ENCODE assay signal across 27 mouse cellular contexts in the genomic region with DNA sequence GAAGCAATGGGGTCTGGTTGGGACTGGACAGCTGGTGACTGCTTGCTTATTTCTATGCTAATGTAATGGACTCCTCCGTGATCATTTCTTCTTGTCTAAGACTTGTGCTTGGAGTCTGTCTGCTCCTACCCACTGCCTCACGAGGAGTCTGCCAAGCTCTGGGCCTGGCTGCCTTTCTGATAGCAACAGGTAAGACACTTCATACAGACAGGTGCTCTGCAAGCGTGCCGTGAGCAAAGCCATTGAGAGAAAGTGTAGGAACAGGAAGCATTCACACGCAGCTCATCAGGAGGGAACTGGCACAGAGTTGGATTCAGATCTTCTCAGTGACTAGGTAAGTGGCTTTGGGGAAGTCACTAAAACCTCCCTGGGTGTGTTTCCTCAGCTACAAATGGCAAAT. TPM values are rescaled to one million over a fixed set of nuclear protein-coding genes. Genes with fewer than 3 reads are reported as not detected.
DNase-seq lines count a peak whose midpoint lies in the region; ATAC-seq and TF ChIP-seq lines count a peak whose summit lies in the region.
"Had no signal": no experiment of that assay in that cellular context is flagged by ENCODE, and none has a peak within 500 bp of the region (broad histone marks: within the 10 kb centered on the region; RNA-seq: fewer than 3 reads in every experiment).

No protein-coding gene starts in this region.

- intact Hi-C loops in left cerebral cortex, adult 2 months (cut with DNase I): no loop called here

- WGBS in forebrain, embryonic 14.5 days: 82% methylated on average over 5 of the region's 5 CpGs
- WGBS in forebrain, embryonic 10.5 days: 81% methylated on average over 5 of the region's 5 CpGs
- WGBS in forebrain, postnatal 0 days: 55% methylated on average over 5 of the region's 5 CpGs
- 66% methylated on average over 5 of the region's 5 CpGs for WGBS in forebrain, embryonic 16.5 days

- no peak overlapping the region for H3K9ac ChIP-seq in forebrain, embryonic 14.5 days (ENCODE audit: low read length)
- no peak overlapping the region for H3K9ac ChIP-seq in forebrain, postnatal 0 days
- H3K9ac ChIP-seq in forebrain, embryonic 16.5 days (replicated peaks; ENCODE audit: low read depth, low read length): no peak overlapping the region
- H3K9ac ChIP-seq: embryonic facial prominence, embryonic 13.5 days; embryonic facial prominence, embryonic 15.5 days had no signal

- no peak for TF ChIP-seq CTCF in forebrain, postnatal 0 days (IDR thresholded peaks at IDR 0.05; ENCODE audit: low read depth)
- no peak for TF ChIP-seq CTCF in left cerebral cortex, adult 2 months (IDR thresholded peaks at IDR 0.05)

- H3K4me1 ChIP-seq in forebrain, embryonic 14.5 days (ENCODE audit: control insufficient read depth, insufficient read depth, low read length): peaks cover 10% of the 10 kb centered on the region
- H3K4me1 ChIP-seq in forebrain, embryonic 10.5 days: no peaks in the 10 kb centered on the region
- H3K4me1 ChIP-seq in forebrain, postnatal 0 days (ENCODE audit: insufficient read depth): 0 out of 2 replicates have a peak, but pooled peaks cover 9% of the 10 kb centered on the region
- H3K4me1 ChIP-seq in forebrain, embryonic 16.5 days (replicated peaks; ENCODE audit: control insufficient read depth, insufficient read depth, low read length): peaks cover 14% of the 10 kb centered on the region
- H3K4me1 ChIP-seq: embryonic facial prominence, embryonic 13.5 days; embryonic facial prominence, embryonic 15.5 days had no signal

- peak overlapping the region; percentile 50; the same call in 1 of the 2 replicates for H3K27ac ChIP-seq in forebrain, embryonic 14.5 days (ENCODE audit: low read depth, low read length)
- no peak overlapping the region for H3K27ac ChIP-seq in forebrain, embryonic 10.5 days
- 0 out of 2 replicates have a peak overlapping the region, but pooled peaks have one; percentile 54 for H3K27ac ChIP-seq in forebrain, postnatal 0 days (ENCODE audit: low read depth, low read length)
- H3K27ac ChIP-seq in forebrain, embryonic 16.5 days (ENCODE audit: low read length): no peak overlapping the region; the same call in 1 of the 2 replicates
- H3K27ac ChIP-seq in left cerebral cortex, adult 2 months: peak overlapping the region; percentile 68; the same call in 1 of the 2 replicates
- H3K27ac ChIP-seq: embryonic facial prominence, embryonic 13.5 days; embryonic facial prominence, embryonic 15.5 days had no signal

- H3K36me3 ChIP-seq in forebrain, embryonic 14.5 days (ENCODE audit: control insufficient read depth, insufficient read depth, low read length): no peaks in the 10 kb centered on the region
- no peaks in the 10 kb centered on the region for H3K36me3 ChIP-seq in forebrain, embryonic 10.5 days (replicated peaks)
- H3K36me3 ChIP-seq in forebrain, postnatal 0 days (ENCODE audit: insufficient read depth): no peaks in the 10 kb centered on the region
- no peaks in the 10 kb centered on the region for H3K36me3 ChIP-seq in forebrain, embryonic 16.5 days (ENCODE audit: control insufficient read depth, insufficient read depth)
- H3K36me3 ChIP-seq: embryonic facial prominence, embryonic 13.5 days; embryonic facial prominence, embryonic 15.5 days; G1E had no signal

- no peak overlapping the region for H3K4me3 ChIP-seq in forebrain, embryonic 14.5 days (ENCODE audit: low read depth, low read length)
- no peak overlapping the region for H3K4me3 ChIP-seq in forebrain, embryonic 10.5 days
- no peak overlapping the region for H3K4me3 ChIP-seq in forebrain, postnatal 0 days (ENCODE audit: low read depth, low read length)
- H3K4me3 ChIP-seq in forebrain, embryonic 16.5 days (replicated peaks; ENCODE audit: low read length): no peak overlapping the region
- no peak overlapping the region for H3K4me3 ChIP-seq in left cerebral cortex, adult 2 months
- H3K4me3 ChIP-seq: embryonic facial prominence, embryonic 13.5 days; embryonic facial prominence, embryonic 15.5 days; erythroblast, embryonic 14.5 days had no signal

- no peak for ATAC-seq in forebrain, embryonic 14.5 days
- no peak for ATAC-seq in forebrain, postnatal 0 days
- ATAC-seq in forebrain, embryonic 16.5 days: no peak
- ATAC-seq: activated CD4-positive, CD25-positive, alpha-beta regulatory T cell, adult 4 months; CD4-positive, CD25-positive, alpha-beta regulatory T cell, adult 4 months; Patski had no signal

- H3K4me2 ChIP-seq in forebrain, embryonic 14.5 days (ENCODE audit: low read length): no peak overlapping the region
- no peak overlapping the region for H3K4me2 ChIP-seq in forebrain, postnatal 0 days (ENCODE audit: low read depth)
- no peak overlapping the region for H3K4me2 ChIP-seq in forebrain, embryonic 16.5 days (ENCODE audit: low read length)
- H3K4me2 ChIP-seq: embryonic facial prominence, embryonic 13.5 days; embryonic facial prominence, embryonic 15.5 days had no signal

- H3K27me3 ChIP-seq in forebrain, embryonic 14.5 days (replicated peaks; ENCODE audit: control insufficient read depth, insufficient read depth, low read length): no peaks in the 10 kb centered on the region
- no peaks in the 10 kb centered on the region for H3K27me3 ChIP-seq in forebrain, embryonic 10.5 days (ENCODE audit: poor library complexity, severe bottlenecking)
- no peaks in the 10 kb centered on the region for H3K27me3 ChIP-seq in forebrain, postnatal 0 days (ENCODE audit: insufficient read depth, low read length)
- H3K27me3 ChIP-seq in forebrain, embryonic 16.5 days (replicated peaks; ENCODE audit: control insufficient read depth, insufficient read depth, low read length): no peaks in the 10 kb centered on the region
- H3K27me3 ChIP-seq: CH12.LX; embryonic facial prominence, embryonic 13.5 days; embryonic facial prominence, embryonic 15.5 days; Patski had no signal

- DNase-seq in forebrain, embryonic 14.5 days (ENCODE audit: low spot score): no peak
- DNase-seq in forebrain, embryonic 10.5 days (ENCODE audit: extremely low spot score, low spot score): no peak
- no peak for DNase-seq in forebrain, postnatal 0 days
- peak; percentile 75 for DNase-seq in heart, adult 11 months
- no peak for DNase-seq in heart, adult 18-20 months
- DNase-seq in left cerebral cortex, adult 2 months (ENCODE audit: extremely low spot score in 1 of 2, low spot score in 2 of 2): no peak
- no peak for DNase-seq in left cerebral cortex, adult 8-10 months (ENCODE audit: low spot score in 2 of 2)
- DNase-seq: adrenal gland, adult 8-10 months; adrenal gland, postnatal 36 days; B cell, adult 2 months; cerebellum, adult 11 months; cerebellum, adult 18-20 months; cerebellum, adult 8-10 months; cerebellum, adult 9-11 months; cerebellum, postnatal 36 days; embryo, embryonic 11 days had no signal

- H3K9me3 ChIP-seq in forebrain, embryonic 14.5 days (replicated peaks; ENCODE audit: control insufficient read depth, low read length): no peaks in the 10 kb centered on the region
- no peaks in the 10 kb centered on the region for H3K9me3 ChIP-seq in forebrain, embryonic 10.5 days
- H3K9me3 ChIP-seq in forebrain, postnatal 0 days (ENCODE audit: low read length): no peaks in the 10 kb centered on the region
- H3K9me3 ChIP-seq in forebrain, embryonic 16.5 days (ENCODE audit: control insufficient read depth, low read length): no peaks in the 10 kb centered on the region
- H3K9me3 ChIP-seq: embryonic facial prominence, embryonic 13.5 days; embryonic facial prominence, embryonic 15.5 days; G1E had no signal

RNA-seq across cellular contexts. Expression of a gene that starts 57.6 kb away (rescaled TPM):
- 2.8 and 4.9 TPM in 2 replicates for polyA plus RNA-seq in forebrain, embryonic 14.5 days (2014; fragmentation: Nextera tagmentation; extraction: Ambion mirVana)
- 0.60 and 1.1 TPM in 2 replicates for polyA plus RNA-seq in forebrain, embryonic 10.5 days (2016; fragmentation: Nextera tagmentation; extraction: Ambion mirVana)
- total RNA-seq in forebrain, postnatal 0 days (2014; rRNA removed): 8.5 and 9.2 TPM in 2 replicates
- 8.5 and 9.4 TPM in 2 replicates for polyA plus RNA-seq in forebrain, postnatal 0 days (2015; fragmentation: Nextera tagmentation; extraction: Ambion mirVana)
- polyA plus RNA-seq in forebrain, embryonic 16.5 days (2015; fragmentation: Nextera tagmentation; extraction: Ambion mirVana): 3.0 and 4.3 TPM in 2 replicates
- 1 to 10 TPM in 1 of 2 experiments, not detected in 1; 1.2 TPM for total RNA-seq in heart, adult 18-20 months (2021)
- 1 to 10 TPM in 1 of 2 experiments, under 1 TPM in 1; 0.57 to 1.1 TPM for total RNA-seq in left cerebral cortex, adult 2 months (2021)
- total RNA-seq in left cerebral cortex, adult 8-10 months (2022): 1 to 10 TPM in 1 of 4 experiments, under 1 TPM in 3; 0.74 to 1.1 (median 0.85) TPM
- total RNA-seq: adrenal gland, adult 18-20 months; adrenal gland, adult 8-10 months; adrenal gland, postnatal 14 days; adrenal gland, postnatal 36 days; CH12.LX had no signal
- polyA plus RNA-seq: erythroblast, embryonic 14.5 days; G1E; Patski had no signal

Comparison
In these comparisons a context has a peak if more than half of its experiments do, and no peak if none do; other contexts are left out.
1. H3K27ac ChIP-seq: peak in forebrain, embryonic 14.5 days (single experiment), forebrain, postnatal 0 days (single experiment) and left cerebral cortex, adult 2 months (single experiment); none in forebrain, embryonic 10.5 days (single experiment) and forebrain, embryonic 16.5 days (single experiment).